Mouse (Mus musculus): ENCODE results near the gene Tfdp2.

Gene Tfdp2

DNA sequence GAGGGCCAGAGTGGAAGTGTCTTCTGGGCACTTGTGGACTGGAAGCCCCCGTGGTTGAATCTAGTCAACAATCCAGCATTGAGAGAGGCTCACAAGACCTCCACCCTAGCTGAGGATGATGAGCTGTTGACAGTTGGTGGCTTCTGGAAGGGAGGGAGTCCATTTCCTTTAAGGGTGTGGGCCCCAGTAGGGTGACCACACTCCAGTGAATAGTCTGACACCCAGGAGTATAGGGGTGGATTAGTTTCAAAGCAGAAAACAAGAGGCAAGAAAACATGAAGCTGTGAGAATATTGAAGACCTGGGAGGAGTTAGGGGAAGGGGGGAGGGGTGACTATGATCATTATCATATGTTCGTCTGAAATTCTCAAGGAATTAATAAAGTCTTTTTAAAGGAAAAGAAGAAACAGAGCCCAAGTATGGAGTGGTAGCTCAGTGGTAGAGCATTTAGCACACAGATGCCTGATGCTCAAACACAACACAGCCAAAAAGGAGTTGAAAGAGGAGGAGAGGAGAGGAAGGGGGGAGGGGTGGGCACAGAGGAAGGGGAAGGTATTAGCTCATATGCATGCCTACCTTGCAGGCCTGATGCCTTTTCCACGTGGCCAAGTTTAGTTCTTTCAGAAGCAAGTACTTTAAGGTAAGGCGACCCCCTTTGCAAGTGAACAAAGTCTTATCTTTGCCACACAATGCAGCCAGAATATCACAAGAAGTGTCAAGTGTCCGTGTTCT is 173.7 kb downstream of the Tfdp2 start:
- no peak for DNase-seq (ENCODE audit: low read depth, low spot score)

DNA sequence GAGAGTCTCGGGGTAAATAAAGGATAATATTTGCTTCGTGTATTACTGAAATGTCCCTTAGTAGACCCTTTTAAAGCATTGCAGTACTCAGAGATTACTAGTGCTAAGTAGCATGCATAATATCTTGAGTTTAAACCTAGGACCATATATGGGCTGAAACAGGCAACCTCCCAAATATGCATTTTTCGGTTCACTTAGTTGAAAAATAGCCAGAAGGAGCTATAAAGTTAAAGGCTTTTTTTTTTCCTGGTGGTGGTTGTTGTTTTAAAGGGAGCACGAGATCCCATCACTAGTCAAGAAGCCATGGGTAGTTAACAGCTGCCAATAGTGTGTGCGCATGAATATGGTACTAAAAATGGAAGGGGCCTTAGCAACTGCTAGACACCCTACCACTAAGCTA is 175.0 kb downstream of the Tfdp2 start:
- DNase-seq (ENCODE audit: low read depth, low spot score) = no peak

Measured in forelimb bud, embryonic 11.5 days (tissue).